Mouse (Mus musculus) left cerebral cortex, adult 11 months (tissue): Measurements from ENCODE around the gene Surf6.

ENCODE experiments used
- DNase-seq: peaks from one replicate; pipeline ENCODE4 v3.0.0; 2022; ENCODE audit warnings: low spot score

Gene Surf6

DNA sequence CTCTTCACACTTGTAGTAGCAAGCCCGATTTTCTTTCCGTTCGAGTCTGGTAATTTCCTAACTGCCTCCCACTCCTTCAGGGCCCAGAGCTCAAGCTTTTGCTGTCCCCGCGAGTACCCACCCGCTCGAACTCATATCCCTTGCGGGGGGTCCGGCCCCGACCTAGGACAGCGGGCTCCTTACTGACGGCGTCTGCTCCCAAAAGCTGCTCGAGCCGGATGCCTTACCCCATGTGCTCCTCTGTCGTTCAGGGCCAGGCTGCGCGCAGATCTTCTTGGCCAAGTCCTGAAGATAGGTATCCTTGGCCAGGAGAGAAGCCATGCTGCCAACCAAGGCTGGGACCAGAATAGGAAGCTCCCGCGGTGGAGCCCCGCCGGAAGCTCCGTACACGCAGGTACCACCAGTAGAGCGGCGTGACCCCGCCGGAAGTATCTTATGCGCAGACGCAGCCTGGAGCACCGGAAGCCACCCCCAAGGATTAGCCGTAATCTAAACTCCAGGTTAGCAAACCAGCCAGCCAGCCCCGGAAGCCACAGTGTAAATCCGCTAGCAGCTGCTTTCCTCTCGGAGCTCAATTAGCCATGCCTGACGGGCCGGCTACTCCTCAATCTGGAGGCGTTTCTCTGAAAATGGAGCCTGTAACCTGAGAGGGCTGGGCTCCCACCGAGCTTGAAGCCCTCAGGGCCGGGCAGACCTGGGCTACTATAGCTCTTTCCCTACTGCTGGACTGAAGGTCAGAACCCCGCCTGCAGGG, at the start of gene Surf6:
Gene Surf6, minus strand, starts transcription at position 413 of the 754 bp plus-strand sequence.
- peak; percentile 95 for DNase-seq

DNA sequence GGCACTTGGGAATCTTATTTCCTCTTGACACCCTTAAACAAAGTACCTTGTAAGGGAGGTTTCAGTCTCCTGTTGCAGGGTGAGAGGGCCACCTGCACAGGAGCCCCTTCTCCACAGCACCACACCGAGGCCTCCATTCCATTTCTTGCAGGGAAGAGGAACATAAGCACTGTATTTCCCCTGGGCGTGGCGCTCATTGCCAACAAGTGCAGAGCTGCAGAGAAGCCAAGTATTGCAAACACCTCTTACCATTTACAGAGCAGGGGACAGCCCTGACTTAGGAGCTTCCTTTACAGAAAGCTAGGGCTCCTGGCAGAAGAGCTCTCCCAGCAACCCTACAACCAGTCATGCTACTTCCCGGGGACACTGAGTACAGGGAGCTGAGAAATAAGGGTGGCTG, 49.5 kb upstream of the Surf6 start:
- DNase-seq = no peak

GRCm38 (mm10) chr2:26951346-26951905, 48.7 kb upstream of the Surf6 start:
- DNase-seq = no peak

- DNase-seq = no peak
Measured at GRCm38 (mm10) chr2:26950411-26950810, 47.7 kb upstream of the Surf6 start.

- DNase-seq = no peak
Measured at GRCm38 (mm10) chr2:26943253-26943652, 40.6 kb upstream of the Surf6 start.

DNA sequence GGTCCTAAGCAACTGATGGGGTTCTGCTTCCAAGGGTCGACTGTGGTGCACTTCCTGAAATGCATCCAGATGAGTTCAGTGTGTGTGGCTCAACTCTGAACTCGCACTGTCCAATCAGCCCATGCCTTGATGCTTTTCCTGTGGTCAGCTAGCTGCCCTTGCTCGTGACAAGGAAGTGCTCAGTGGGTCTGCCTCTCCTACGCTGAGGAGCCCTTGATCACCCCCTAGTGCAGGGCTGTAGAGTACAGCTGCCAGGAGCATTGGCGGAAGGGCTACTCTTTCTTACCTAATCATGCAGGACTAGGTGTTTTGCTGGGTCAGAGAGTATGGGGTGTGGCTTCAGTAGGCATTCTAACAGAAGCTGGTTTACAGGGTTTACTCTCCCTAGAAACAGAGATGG, 38.9 kb upstream of the Surf6 start:
- DNase-seq = no peak

GRCm38 (mm10) chr2:26936425-26936824, 33.7 kb upstream of the Surf6 start:
- DNase-seq = no peak

GRCm38 (mm10) chr2:26935286-26935685, 32.6 kb upstream of the Surf6 start:
- DNase-seq = no peak

- peak; percentile 87 for DNase-seq
Measured at GRCm38 (mm10) chr2:26933304-26934055, 30.8 kb upstream of the Surf6 start, which contains the start of the genes Surf4 and Stkld1. TSS of gene Surf4 (minus strand) at chr2:26933928. TSS of gene Stkld1 (plus strand) at chr2:26934047.

- no peak for DNase-seq
Measured at GRCm38 (mm10) chr2:26932473-26933303, 30.0 kb upstream of the Surf6 start.

GRCm38 (mm10) chr2:26930390-26930789, 27.7 kb upstream of the Surf6 start:
- DNase-seq = no peak

DNA sequence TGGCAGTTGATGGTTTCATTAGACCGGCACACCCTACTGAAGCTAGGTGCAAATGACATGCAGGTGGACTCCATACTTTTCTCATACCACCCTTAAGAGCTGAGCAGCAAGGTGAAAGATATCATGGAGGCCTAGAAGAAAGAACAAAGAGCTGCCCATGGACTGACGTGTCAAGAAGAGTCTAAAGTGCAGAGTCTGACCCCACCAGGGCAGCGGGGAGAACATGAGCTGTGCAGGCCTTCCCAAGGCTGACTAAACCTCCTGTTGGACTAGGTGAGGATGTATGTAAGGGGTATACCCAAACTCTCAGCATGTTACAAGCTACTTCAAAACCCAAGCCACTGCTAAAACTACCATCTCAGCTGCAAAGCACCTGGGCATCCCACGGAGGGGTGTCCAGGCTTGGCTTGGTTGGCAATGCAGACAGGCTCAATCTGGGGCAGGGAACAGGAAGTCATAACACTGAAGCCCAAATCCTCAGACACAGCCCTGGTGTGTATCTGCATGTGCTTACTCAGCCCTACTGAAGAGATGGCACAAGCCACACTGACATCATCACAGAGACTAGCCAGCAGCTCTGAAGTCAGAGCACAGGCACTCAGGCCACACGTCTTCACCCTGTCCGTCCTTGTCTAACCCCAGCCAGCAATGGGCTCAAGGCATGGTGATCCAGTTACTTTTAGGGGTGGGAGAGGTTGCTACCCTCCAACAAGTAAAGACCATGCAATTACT, 25.2 kb upstream of the Surf6 start:
- no peak for DNase-seq

GRCm38 (mm10) chr2:26921784-26922183, 19.1 kb upstream of the Surf6 start:
- DNase-seq = no peak

- DNase-seq = no peak
Measured at GRCm38 (mm10) chr2:26920190-26920855, 17.6 kb upstream of the Surf6 start.

DNA sequence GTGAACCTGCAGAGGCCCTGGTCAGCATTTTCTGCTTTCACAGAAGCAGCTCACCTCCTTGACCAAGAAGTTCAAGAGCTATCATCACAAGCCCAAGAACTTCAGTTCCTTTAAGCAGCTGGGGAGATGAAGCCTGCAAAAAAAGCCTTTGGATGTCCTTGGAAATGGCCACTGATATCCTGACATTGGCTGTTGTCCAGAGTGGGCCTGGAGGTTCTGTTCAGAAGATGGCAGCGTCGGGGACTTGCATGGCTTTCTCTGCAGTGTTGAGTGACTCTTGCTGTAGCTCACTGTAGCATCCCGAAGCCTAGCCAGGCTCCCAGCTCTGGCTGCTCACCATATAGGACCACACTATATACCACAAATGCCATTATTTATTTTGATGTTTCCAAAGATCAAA, 17.0 kb upstream of the Surf6 start:
- DNase-seq = no peak

- DNase-seq = no peak
Measured at GRCm38 (mm10) chr2:26916738-26917137, 14.1 kb upstream of the Surf6 start.

- DNase-seq = peak; percentile 76
Measured at GRCm38 (mm10) chr2:26915927-26916728, 13.4 kb upstream of the Surf6 start, which contains the start of the genes Surf2 and Surf1. TSS of gene Surf2 (plus strand) at chr2:26916367. TSS of gene Surf1 (minus strand) at chr2:26916530.

DNA sequence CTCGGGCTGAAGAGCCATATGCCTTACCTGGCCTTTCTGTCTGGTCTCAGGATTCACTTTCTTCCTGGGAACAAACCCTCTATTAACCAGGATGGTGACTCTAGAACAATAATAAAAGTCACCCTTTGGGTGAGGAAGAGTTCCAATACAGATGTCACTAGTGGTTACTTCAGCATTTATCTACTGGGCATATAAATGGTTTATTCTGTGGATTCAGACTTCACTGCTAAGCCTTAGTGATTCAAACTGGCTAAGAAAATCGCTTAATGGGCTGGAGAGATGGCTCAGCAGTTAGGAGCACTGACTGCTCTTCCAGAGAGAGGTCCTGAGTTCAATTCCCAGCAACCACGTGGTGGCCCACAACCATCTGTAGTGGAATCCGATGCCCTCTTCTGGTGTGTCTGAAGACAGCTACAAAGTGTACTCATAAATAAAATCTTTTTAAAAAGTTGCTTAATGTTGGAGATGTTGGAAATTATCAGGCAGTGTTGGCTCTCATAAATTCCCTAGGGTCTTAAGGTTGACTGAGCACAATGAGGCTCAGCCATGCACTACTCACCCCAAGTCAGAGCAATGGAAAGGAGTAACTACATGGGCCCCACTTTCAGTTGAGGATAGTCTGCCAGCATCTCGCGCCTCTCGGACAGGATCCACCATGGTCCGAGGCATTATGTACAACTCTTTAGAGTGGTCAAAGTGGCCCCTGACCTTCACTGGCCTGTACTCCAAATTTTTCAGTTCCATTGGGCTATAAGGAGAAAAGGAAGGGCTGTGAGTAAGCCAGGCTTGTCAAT, 11.7 kb upstream of the Surf6 start:
- DNase-seq = no peak
